Mouse (Mus musculus): ENCODE measurements around the gene Clec4b1. TPM values are rescaled to one million over a fixed set of nuclear protein-coding genes. Genes with fewer than 3 reads are reported as not detected.

The Clec4b1 gene
- total RNA-seq (2023), result 10 to 100 TPM; 15.0 to 27.0 TPM

GRCm38 (mm10) chr6:123049742-123050372 lies at the start of gene Clec4b1:
Clec4b1 (plus strand) TSS chr6:123049962.

GRCm38 (mm10) chr6:123106128-123106527 lies 56.4 kb downstream of the Clec4b1 start, which contains the start of gene Clec4a2:
Clec4a2 (plus strand) TSS chr6:123106428.

Other genes with a start within 250 kb of the Clec4b1 start
- 1 to 10 TPM; 4.6 to 7.1 TPM for gene Slc2a3, start 248.3 kb upstream of the Clec4b1 start, total RNA-seq (2023)
- 10 to 100 TPM; 36.7 to 38.0 TPM for gene Foxj2, start 230.0 kb upstream of the Clec4b1 start, total RNA-seq (2023)
- gene C3ar1, start 193.8 kb upstream of the Clec4b1 start, total RNA-seq (2023), result 1 to 10 TPM; 1.2 to 1.9 TPM
- gene Necap1, start 175.5 kb upstream of the Clec4b1 start, total RNA-seq (2023), result 10 to 100 TPM; 96.4 to 96.9 TPM
- gene Clec4a1, start 128.1 kb upstream of the Clec4b1 start, total RNA-seq (2023), result 100 to 1,000 TPM; 455 to 474 TPM
- 100 to 1,000 TPM; 451 to 523 TPM for gene Clec4a3, start 97.4 kb upstream of the Clec4b1 start, total RNA-seq (2023)
- 10 to 100 TPM; 12.8 to 13.9 TPM for gene Clec4a4, start 59.6 kb upstream of the Clec4b1 start, total RNA-seq (2023)
- gene Clec4a2, start 56.5 kb downstream of the Clec4b1 start, total RNA-seq (2023), result 100 to 1,000 TPM; 180 to 204 TPM
- 1 to 10 TPM; 2.5 to 4.1 TPM for gene Clec4b2, start 122.9 kb downstream of the Clec4b1 start, total RNA-seq (2023)
- gene Clec4n, start 179.9 kb downstream of the Clec4b1 start, total RNA-seq (2023), result 10 to 100 TPM; 45.5 to 91.7 TPM
- gene Clec4d, start 212.1 kb downstream of the Clec4b1 start, total RNA-seq (2023), result 10 to 100 TPM; 23.4 to 38.8 TPM
- 100 to 1,000 TPM; 191 to 292 TPM for gene Clec4e, start 239.9 kb downstream of the Clec4b1 start, total RNA-seq (2023)

Data from monocyte, adult 59 days (primary cell).